Mouse (Mus musculus): Measurements from ENCODE around the gene Cacna2d2.

GRCm38 (mm10) chr9:107542721-107543120, 143.3 kb downstream of the Cacna2d2 start:
- TF ChIP-seq MAZ (IDR thresholded peaks at IDR 0.05; ENCODE audit: low read depth, low read length) (no peak), MAX (IDR thresholded peaks at IDR 0.05; ENCODE audit: low read length) (no peak), GATA1 (IDR thresholded peaks at IDR 0.05; ENCODE audit: low read depth, low read length) (no peak), SMC3 (IDR thresholded peaks at IDR 0.05; ENCODE audit: low read depth, low read length) (no peak)
